Mouse (Mus musculus): ENCODE results near the gene Ptgds. TPM values are rescaled to one million over a fixed set of nuclear protein-coding genes. Genes with fewer than 3 reads are reported as not detected.
A peak's percentile ranks its signal among the peaks of the same experiment; 100 is the strongest.

Gene Ptgds
- polyA plus RNA-seq, 1 experiment from 2014 or later: not detected

GRCm38 (mm10) chr2:25442682-25443081 lies 27.2 kb downstream of the Ptgds start:
- ATAC-seq (ENCODE audit: insufficient number of reproducible peaks, low FRiP score, low TSS enrichment, low read depth) (no peak), DNase-seq (ENCODE audit: low spot score) (no peak)
- H3K4me3 ChIP-seq (ENCODE audit: low read depth, low read length): no peak overlapping the region
- no peak overlapping the region for H3K9ac ChIP-seq (ENCODE audit: low read length)
- no peaks in the 10 kb centered on the region for H3K27me3 ChIP-seq (ENCODE audit: control insufficient read depth, insufficient read depth, low read length)
- no peak overlapping the region for H3K4me2 ChIP-seq (ENCODE audit: low read depth, severe bottlenecking)
- H3K36me3 ChIP-seq (ENCODE audit: control insufficient read depth, insufficient read depth, low read length): no peaks in the 10 kb centered on the region; the same call in 1 of the 2 replicates
- H3K4me1 ChIP-seq (ENCODE audit: control insufficient read depth, insufficient read depth, low read length): no peaks in the 10 kb centered on the region
- no peaks in the 10 kb centered on the region for H3K9me3 ChIP-seq (ENCODE audit: control insufficient read depth, low read length)
- WGBS: 89% methylated on average over 14 of the region's 14 CpGs
- no peak overlapping the region for H3K27ac ChIP-seq (replicated peaks; ENCODE audit: low read depth, low read length)

- ATAC-seq (ENCODE audit: insufficient number of reproducible peaks, low FRiP score, low TSS enrichment, low read depth) (no peak), DNase-seq (ENCODE audit: low spot score) (no peak)
- Histone ChIP-seq H3K4me2 (ENCODE audit: low read depth, severe bottlenecking) (no peak overlapping the region), H3K9me3 (ENCODE audit: control insufficient read depth, low read length) (no peaks in the 10 kb centered on the region), H3K9ac (ENCODE audit: low read length) (no peak overlapping the region), H3K36me3 (ENCODE audit: control insufficient read depth, insufficient read depth, low read length) (no peaks in the 10 kb centered on the region; the same call in 1 of the 2 replicates), H3K4me3 (ENCODE audit: low read depth, low read length) (no peak overlapping the region), H3K27me3 (ENCODE audit: control insufficient read depth, insufficient read depth, low read length) (no peaks in the 10 kb centered on the region), H3K27ac (replicated peaks; ENCODE audit: low read depth, low read length) (no peak overlapping the region), H3K4me1 (ENCODE audit: control insufficient read depth, insufficient read depth, low read length) (no peaks in the 10 kb centered on the region)
- WGBS: 89% methylated on average over 20 of the region's 20 CpGs
Observed at GRCm38 (mm10) chr2:25441067-25441466, 28.8 kb downstream of the Ptgds start.

GRCm38 (mm10) chr2:25436286-25436820 lies 33.5 kb downstream of the Ptgds start:
- no peaks in the 10 kb centered on the region; the same call in 1 of the 2 replicates for H3K36me3 ChIP-seq (ENCODE audit: control insufficient read depth, insufficient read depth, low read length)
- no peaks in the 10 kb centered on the region for H3K9me3 ChIP-seq (ENCODE audit: control insufficient read depth, low read length)
- no peak for DNase-seq (ENCODE audit: low spot score)
- no peak overlapping the region for H3K4me3 ChIP-seq (ENCODE audit: low read depth, low read length)
- no peak overlapping the region for H3K9ac ChIP-seq (ENCODE audit: low read length)
- no peak overlapping the region for H3K4me2 ChIP-seq (ENCODE audit: low read depth, severe bottlenecking)
- ATAC-seq (ENCODE audit: insufficient number of reproducible peaks, low FRiP score, low TSS enrichment, low read depth): no peak
- no peaks in the 10 kb centered on the region for H3K4me1 ChIP-seq (ENCODE audit: control insufficient read depth, insufficient read depth, low read length)
- no peaks in the 10 kb centered on the region for H3K27me3 ChIP-seq (ENCODE audit: control insufficient read depth, insufficient read depth, low read length)
- 86% methylated on average over 10 of the region's 10 CpGs for WGBS
- no peak overlapping the region for H3K27ac ChIP-seq (replicated peaks; ENCODE audit: low read depth, low read length)

- no peak for DNase-seq (ENCODE audit: low spot score)
- ATAC-seq (ENCODE audit: insufficient number of reproducible peaks, low FRiP score, low TSS enrichment, low read depth): no peak
- Histone ChIP-seq H3K9me3 (ENCODE audit: control insufficient read depth, low read length) (no peaks in the 10 kb centered on the region), H3K4me1 (ENCODE audit: control insufficient read depth, insufficient read depth, low read length) (no peaks in the 10 kb centered on the region), H3K4me3 (ENCODE audit: low read depth, low read length) (no peak overlapping the region), H3K27me3 (ENCODE audit: control insufficient read depth, insufficient read depth, low read length) (peaks cover under 1% of the 10 kb centered on the region; the same call in 1 of the 2 replicates), H3K4me2 (ENCODE audit: low read depth, severe bottlenecking) (no peak overlapping the region), H3K36me3 (ENCODE audit: control insufficient read depth, insufficient read depth, low read length) (no peaks in the 10 kb centered on the region; the same call in 1 of the 2 replicates), H3K9ac (ENCODE audit: low read length) (no peak overlapping the region), H3K27ac (replicated peaks; ENCODE audit: low read depth, low read length) (no peak overlapping the region)
- 86% methylated on average over 8 of the region's 8 CpGs for WGBS
Observed at GRCm38 (mm10) chr2:25434292-25434691, 35.6 kb downstream of the Ptgds start.

GRCm38 (mm10) chr2:25433101-25433500 lies 36.7 kb downstream of the Ptgds start:
- Histone ChIP-seq H3K27me3 (ENCODE audit: control insufficient read depth, insufficient read depth, low read length) (peaks cover 5% of the 10 kb centered on the region; the same call in 1 of the 2 replicates), H3K4me1 (ENCODE audit: control insufficient read depth, insufficient read depth, low read length) (0 out of 2 replicates have a peak, but pooled peaks cover 3% of the 10 kb centered on the region), H3K4me2 (ENCODE audit: low read depth, severe bottlenecking) (no peak overlapping the region), H3K27ac (replicated peaks; ENCODE audit: low read depth, low read length) (no peak overlapping the region), H3K4me3 (ENCODE audit: low read depth, low read length) (no peak overlapping the region), H3K9ac (ENCODE audit: low read length) (no peak overlapping the region), H3K9me3 (ENCODE audit: control insufficient read depth, low read length) (no peaks in the 10 kb centered on the region), H3K36me3 (ENCODE audit: control insufficient read depth, insufficient read depth, low read length) (no peaks in the 10 kb centered on the region)
- ATAC-seq (ENCODE audit: insufficient number of reproducible peaks, low FRiP score, low TSS enrichment, low read depth) (no peak), DNase-seq (ENCODE audit: low spot score) (no peak)
- WGBS: 75% methylated on average over 17 of the region's 17 CpGs

GRCm38 (mm10) chr2:25432326-25433098 lies 37.3 kb downstream of the Ptgds start:
- Histone ChIP-seq H3K9ac (ENCODE audit: low read length) (no peak overlapping the region), H3K4me1 (ENCODE audit: control insufficient read depth, insufficient read depth, low read length) (0 out of 2 replicates have a peak, but pooled peaks cover 3% of the 10 kb centered on the region), H3K9me3 (ENCODE audit: control insufficient read depth, low read length) (no peaks in the 10 kb centered on the region), H3K27ac (replicated peaks; ENCODE audit: low read depth, low read length) (no peak overlapping the region), H3K4me3 (ENCODE audit: low read depth, low read length) (no peak overlapping the region), H3K27me3 (ENCODE audit: control insufficient read depth, insufficient read depth, low read length) (peaks cover 5% of the 10 kb centered on the region; the same call in 1 of the 2 replicates), H3K36me3 (ENCODE audit: control insufficient read depth, insufficient read depth, low read length) (no peaks in the 10 kb centered on the region), H3K4me2 (ENCODE audit: low read depth, severe bottlenecking) (no peak overlapping the region)
- 57% methylated on average over 11 of the region's 11 CpGs for WGBS
- no peak for ATAC-seq (ENCODE audit: insufficient number of reproducible peaks, low FRiP score, low TSS enrichment, low read depth)
- DNase-seq (ENCODE audit: low spot score): no peak

GRCm38 (mm10) chr2:25431308-25431855 lies 38.5 kb downstream of the Ptgds start:
- Histone ChIP-seq H3K4me1 (ENCODE audit: control insufficient read depth, insufficient read depth, low read length) (0 out of 2 replicates have a peak, but pooled peaks cover 3% of the 10 kb centered on the region), H3K9me3 (ENCODE audit: control insufficient read depth, low read length) (no peaks in the 10 kb centered on the region), H3K4me2 (ENCODE audit: low read depth, severe bottlenecking) (no peak overlapping the region), H3K4me3 (ENCODE audit: low read depth, low read length) (no peak overlapping the region), H3K9ac (ENCODE audit: low read length) (no peak overlapping the region), H3K36me3 (ENCODE audit: control insufficient read depth, insufficient read depth, low read length) (no peaks in the 10 kb centered on the region), H3K27me3 (ENCODE audit: control insufficient read depth, insufficient read depth, low read length) (peaks cover 7% of the 10 kb centered on the region), H3K27ac (replicated peaks; ENCODE audit: low read depth, low read length) (no peak overlapping the region)
- DNase-seq (ENCODE audit: low spot score): no peak
- no peak for ATAC-seq (ENCODE audit: insufficient number of reproducible peaks, low FRiP score, low TSS enrichment, low read depth)
- WGBS: 62% methylated on average over 6 of the region's 6 CpGs

GRCm38 (mm10) chr2:25430395-25431233 lies 39.2 kb downstream of the Ptgds start:
- ATAC-seq (ENCODE audit: insufficient number of reproducible peaks, low FRiP score, low TSS enrichment, low read depth) (no peak), DNase-seq (ENCODE audit: low spot score) (no peak)
- H3K4me3 ChIP-seq (ENCODE audit: low read depth, low read length): no peak overlapping the region
- H3K9ac ChIP-seq (ENCODE audit: low read length): peak overlapping the region; percentile 12; the same call in 1 of the 2 replicates
- no peak overlapping the region for H3K4me2 ChIP-seq (ENCODE audit: low read depth, severe bottlenecking)
- no peak overlapping the region for H3K27ac ChIP-seq (replicated peaks; ENCODE audit: low read depth, low read length)
- 72% methylated on average over 17 of the region's 17 CpGs for WGBS
- H3K36me3 ChIP-seq (ENCODE audit: control insufficient read depth, insufficient read depth, low read length): no peaks in the 10 kb centered on the region
- 0 out of 2 replicates have a peak, but pooled peaks cover 3% of the 10 kb centered on the region for H3K4me1 ChIP-seq (ENCODE audit: control insufficient read depth, insufficient read depth, low read length)
- no peaks in the 10 kb centered on the region for H3K9me3 ChIP-seq (ENCODE audit: control insufficient read depth, low read length)
- peaks cover 14% of the 10 kb centered on the region for H3K27me3 ChIP-seq (ENCODE audit: control insufficient read depth, insufficient read depth, low read length)
